Mouse (Mus musculus) neural tube, embryonic 14.5 days (tissue): ENCODE measurements at regions not wholly inside any gene's neighbourhood (a gene's known extent, or its start where the extent isn't known, plus 50 kb on each side); places are given as distances from the start of the nearest gene placed in this dataset.

Experiments used
- ATAC-seq: fragments of 200-750 bp; cut with Nextera tagmentation; 2 replicates; pipeline ENCODE4 v1.8.0; 2017; ENCODE audit warnings: low read depth, mild to moderate bottlenecking, moderate TSS enrichment, moderate library complexity
- H3K27ac ChIP-seq: fragments of 300-500 bp; sonication (generic); 2 replicates; pipeline ENCODE4 v1.5.1; 2014; ENCODE audit warnings: low read depth, mild to moderate bottlenecking, control low read depth, low read length, moderate library complexity, mixed read lengths
- H3K27me3 ChIP-seq: fragments of 300-500 bp; sonication (generic); 2 replicates; pipeline ENCODE4 v1.6.1; 2014; ENCODE audit warnings: low read length; ENCODE audit not compliant: control insufficient read depth, insufficient read depth
- H3K36me3 ChIP-seq: fragments of 300-500 bp; sonication (generic); 2 replicates; pipeline ENCODE4 v1.6.1; 2014; ENCODE audit warnings: low read length, mixed read lengths; ENCODE audit not compliant: control insufficient read depth, insufficient read depth
- H3K4me1 ChIP-seq: fragments of 300-500 bp; sonication (generic); 2 replicates; pipeline ENCODE4 v1.6.1; 2014; ENCODE audit warnings: low read length; ENCODE audit not compliant: control insufficient read depth, insufficient read depth
- H3K4me2 ChIP-seq: fragments of 300-500 bp; sonication (generic); 2 replicates; pipeline ENCODE4 v1.6.1; 2014; ENCODE audit warnings: mild to moderate bottlenecking, low read depth, low read length, control low read depth
- H3K4me3 ChIP-seq: fragments of 300-500 bp; sonication (generic); 2 replicates; pipeline ENCODE4 v1.5.1; 2014; ENCODE audit warnings: low read depth, low read length, control low read depth, mixed read lengths
- H3K9ac ChIP-seq: fragments of 300-500 bp; sonication (generic); replicated peaks from 2 replicates; pipeline ENCODE4 v1.6.1; 2014; ENCODE audit warnings: low read depth, mild to moderate bottlenecking, control low read depth, low read length, mixed read lengths
- H3K9me3 ChIP-seq: fragments of 300-500 bp; sonication (generic); 2 replicates; pipeline ENCODE4 v1.6.1; 2016; ENCODE audit warnings: low read length; ENCODE audit not compliant: control insufficient read depth
- WGBS: fragments of 180-500 bp; shearing (Covaris S2); extraction: QIAGEN DNeasy Blood & Tissue Kit; methylation state at CpG from one replicate; pipeline ENCODE4 v1.1.7; 2014; 5-methylcytosine and 5-hydroxymethylcytosine counted together

DNA sequence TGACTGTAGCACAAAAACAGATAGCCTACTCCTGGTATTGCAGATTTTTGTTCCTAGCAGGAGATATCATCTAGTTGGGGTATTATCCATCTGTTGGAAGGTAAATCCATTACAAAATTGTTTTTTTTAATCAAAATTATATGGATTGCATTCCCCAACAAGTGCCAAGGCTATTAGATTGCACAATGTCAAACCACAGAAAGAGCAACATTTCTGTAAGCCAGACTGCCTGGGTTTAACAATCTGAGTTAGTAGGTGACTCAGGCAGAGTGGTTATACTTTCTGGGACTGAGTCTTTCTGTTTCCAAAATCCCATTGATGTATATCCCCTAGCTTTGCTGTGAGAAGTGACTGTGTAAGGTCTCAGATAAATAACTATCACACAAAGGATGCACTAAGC, 155.0 kb downstream of the Cxcl12 start:
- Histone ChIP-seq H3K4me1 (no peaks in the 10 kb centered on the region), H3K9ac (no peak overlapping the region), H3K4me2 (no peak overlapping the region), H3K27me3 (no peaks in the 10 kb centered on the region), H3K36me3 (no peaks in the 10 kb centered on the region), H3K4me3 (no peak overlapping the region), H3K27ac (no peak overlapping the region), H3K9me3 (no peaks in the 10 kb centered on the region)
- no peak for ATAC-seq

DNA sequence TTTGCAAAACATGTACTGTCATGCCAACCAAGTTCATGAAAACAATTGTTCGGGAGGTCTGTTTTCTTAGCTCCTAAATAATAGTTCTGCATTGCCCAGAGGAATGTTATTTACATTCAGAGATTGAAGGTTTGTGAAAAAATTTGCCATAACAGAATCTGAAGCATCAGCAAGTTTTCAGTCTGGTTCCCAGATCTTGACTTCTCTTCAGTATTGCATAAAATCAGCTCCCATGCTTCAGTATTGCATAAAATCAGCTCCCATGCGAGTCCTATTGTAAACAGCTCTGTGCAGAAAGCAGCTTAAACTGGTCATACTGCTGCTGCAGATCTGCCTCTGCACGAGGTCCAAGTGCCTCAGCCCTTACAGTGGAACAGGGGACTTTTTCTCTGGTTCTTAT, 155.5 kb downstream of the Cxcl12 start:
- Histone ChIP-seq H3K4me1 (no peaks in the 10 kb centered on the region), H3K4me3 (no peak overlapping the region), H3K36me3 (no peaks in the 10 kb centered on the region), H3K27ac (no peak overlapping the region), H3K9ac (no peak overlapping the region), H3K27me3 (no peaks in the 10 kb centered on the region), H3K4me2 (no peak overlapping the region), H3K9me3 (no peaks in the 10 kb centered on the region)
- no peak for ATAC-seq
- 77% methylated on average over 3 of the region's 3 CpGs for WGBS

DNA sequence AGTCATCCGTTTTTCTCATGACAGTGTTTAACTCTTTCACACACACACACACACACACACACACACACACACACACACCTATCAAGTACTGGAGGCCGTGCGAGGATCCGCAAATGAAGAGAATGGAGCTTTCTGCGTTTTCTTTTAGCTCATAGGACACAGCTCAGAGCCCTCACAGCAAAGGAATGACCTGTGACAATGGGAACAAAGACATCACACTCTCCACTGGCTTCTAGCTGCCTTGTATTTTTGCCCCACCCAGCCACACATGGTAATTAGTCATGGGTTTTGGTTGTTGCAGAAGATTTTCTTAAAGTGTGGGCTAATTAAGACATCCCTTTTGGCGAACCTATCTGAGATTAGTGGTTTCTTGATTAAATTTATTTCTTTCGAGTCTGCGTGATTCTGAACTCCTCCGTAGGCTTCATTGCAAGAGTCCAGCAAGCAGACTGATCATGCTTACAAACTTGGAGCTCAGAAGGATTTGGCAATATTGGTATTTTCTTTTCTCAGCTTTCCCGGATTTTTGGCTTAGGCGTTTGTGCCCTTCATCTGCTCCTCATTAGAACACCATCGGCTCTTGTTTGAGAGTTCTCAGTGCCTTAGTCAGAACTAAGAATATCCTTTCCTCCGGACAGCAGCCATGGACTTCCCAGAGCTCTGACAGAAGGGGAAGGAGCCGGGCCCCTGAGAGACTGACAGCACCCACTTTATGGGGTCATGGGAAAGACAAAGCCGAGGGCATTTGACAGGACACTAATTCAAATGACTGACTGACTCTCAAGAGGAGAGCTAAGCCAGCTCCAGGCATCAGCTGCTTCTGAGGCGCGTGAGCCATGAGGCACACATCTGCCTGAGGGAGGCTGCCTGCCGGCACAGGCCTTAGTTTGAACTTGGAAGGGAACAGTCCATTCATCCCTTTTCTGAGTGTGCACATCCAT, 158.8 kb downstream of the Cxcl12 start:
- Histone ChIP-seq H3K27ac (no peak overlapping the region), H3K4me3 (no peak overlapping the region), H3K9ac (no peak overlapping the region), H3K4me2 (no peak overlapping the region), H3K27me3 (no peaks in the 10 kb centered on the region), H3K4me1 (no peaks in the 10 kb centered on the region), H3K9me3 (no peaks in the 10 kb centered on the region), H3K36me3 (no peaks in the 10 kb centered on the region)
- 40% methylated on average over 18 of the region's 18 CpGs for WGBS
- ATAC-seq, result no peak

DNA sequence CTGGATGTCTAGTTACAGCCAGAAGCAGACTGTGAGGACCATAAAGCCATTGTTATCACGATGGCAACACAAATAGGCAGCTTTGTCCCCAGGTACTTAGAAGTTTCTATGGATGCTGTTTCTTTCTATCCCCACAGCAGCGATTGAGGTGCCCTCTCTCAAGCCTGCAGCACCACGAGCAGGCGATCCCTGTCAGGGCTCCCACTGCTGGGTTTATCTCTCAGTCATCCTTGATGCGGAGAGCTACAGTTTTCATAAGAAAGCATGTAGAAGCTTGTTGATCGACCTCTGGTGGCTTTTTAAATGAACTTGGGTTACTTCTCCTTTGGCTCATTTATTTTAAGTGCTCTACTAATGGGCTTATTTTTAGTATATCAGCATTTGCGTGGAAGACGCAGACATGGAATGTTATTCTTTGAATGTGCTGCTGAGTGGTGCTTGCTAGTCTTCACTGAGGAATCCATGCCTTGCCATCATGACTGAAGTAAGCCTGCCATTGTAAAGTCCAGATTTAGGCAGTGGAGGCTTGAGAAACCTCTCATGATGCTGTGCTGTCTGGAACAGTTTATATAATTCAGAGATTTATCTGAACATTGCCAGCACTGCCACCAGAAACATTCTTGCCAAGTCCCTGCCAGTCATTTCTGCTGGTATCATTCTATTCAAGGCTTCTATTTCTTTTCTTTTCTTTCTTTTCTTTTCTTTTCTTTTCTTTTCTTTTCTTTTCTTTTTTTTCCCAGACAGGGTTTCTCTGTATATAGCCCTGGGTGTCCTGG, 161.0 kb downstream of the Cxcl12 start:
- Histone ChIP-seq H3K4me2 (no peak overlapping the region), H3K4me3 (no peak overlapping the region), H3K27me3 (no peaks in the 10 kb centered on the region), H3K4me1 (no peaks in the 10 kb centered on the region), H3K36me3 (no peaks in the 10 kb centered on the region), H3K9ac (no peak overlapping the region), H3K9me3 (no peaks in the 10 kb centered on the region), H3K27ac (no peak overlapping the region)
- ATAC-seq, result no peak
- 58% methylated on average over 8 of the region's 8 CpGs for WGBS

DNA sequence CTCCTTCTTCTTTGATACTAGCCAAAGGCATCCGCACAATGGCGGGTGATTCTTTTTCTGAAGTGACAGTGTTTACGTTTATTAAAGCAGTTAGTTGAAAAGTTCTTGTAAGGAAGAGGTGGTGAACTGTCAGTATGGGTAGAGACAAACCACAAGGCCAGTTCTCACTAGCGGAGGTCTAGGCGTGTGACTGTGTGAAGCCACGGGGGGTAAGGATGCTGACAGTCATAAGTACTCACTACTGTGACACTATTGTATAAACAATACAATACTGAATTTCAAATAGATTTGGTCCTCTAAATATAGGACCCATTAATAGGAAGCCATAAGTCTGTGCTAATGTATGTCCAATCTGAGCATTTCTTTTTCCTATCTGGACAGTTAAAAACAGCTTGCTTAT, 161.9 kb downstream of the Cxcl12 start:
- H3K4me1 ChIP-seq, result no peaks in the 10 kb centered on the region
- no peaks in the 10 kb centered on the region for H3K9me3 ChIP-seq
- no peak for ATAC-seq
- no peaks in the 10 kb centered on the region for H3K36me3 ChIP-seq
- no peak overlapping the region for H3K4me3 ChIP-seq
- H3K4me2 ChIP-seq, result no peak overlapping the region
- 93% methylated on average over 6 of the region's 6 CpGs for WGBS
- H3K27me3 ChIP-seq, result no peaks in the 10 kb centered on the region
- H3K9ac ChIP-seq, result no peak overlapping the region
- no peak overlapping the region for H3K27ac ChIP-seq

DNA sequence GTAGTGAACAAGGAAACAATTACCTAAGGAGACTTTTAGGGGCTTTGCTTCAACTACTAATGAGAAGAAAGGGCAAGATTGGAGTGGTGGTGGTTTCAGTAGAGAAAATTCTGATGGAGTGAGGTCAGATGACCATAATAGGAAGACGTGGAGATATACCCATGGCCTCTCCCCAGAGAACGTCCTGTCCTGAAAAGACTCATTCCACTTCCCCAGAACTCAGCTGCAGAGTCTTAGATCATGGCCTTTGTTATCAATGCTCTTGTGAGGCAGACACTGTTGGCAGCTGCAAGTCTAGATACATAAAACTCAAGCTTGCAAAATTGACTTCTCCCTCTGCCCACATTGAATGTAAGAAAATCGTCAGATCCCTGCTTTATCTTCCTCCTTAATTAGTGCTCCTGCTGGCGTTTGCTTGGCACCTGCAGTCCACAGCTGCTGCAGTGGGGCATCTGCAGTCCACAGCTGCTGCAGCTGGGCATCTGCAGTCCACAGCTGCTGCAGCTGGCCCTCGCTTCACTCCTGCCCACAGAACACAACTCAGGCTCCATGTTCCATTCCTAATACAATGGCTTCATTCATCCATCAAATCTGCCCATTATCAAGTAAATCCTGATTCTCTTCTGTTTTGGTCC, 162.5 kb downstream of the Cxcl12 start:
- 40% methylated on average over 5 of the region's 5 CpGs for WGBS
- Histone ChIP-seq H3K4me2 (no peak overlapping the region), H3K9me3 (no peaks in the 10 kb centered on the region), H3K36me3 (no peaks in the 10 kb centered on the region), H3K27ac (no peak overlapping the region), H3K4me3 (no peak overlapping the region), H3K4me1 (no peaks in the 10 kb centered on the region), H3K27me3 (no peaks in the 10 kb centered on the region), H3K9ac (no peak overlapping the region)
- ATAC-seq, result no peak

DNA sequence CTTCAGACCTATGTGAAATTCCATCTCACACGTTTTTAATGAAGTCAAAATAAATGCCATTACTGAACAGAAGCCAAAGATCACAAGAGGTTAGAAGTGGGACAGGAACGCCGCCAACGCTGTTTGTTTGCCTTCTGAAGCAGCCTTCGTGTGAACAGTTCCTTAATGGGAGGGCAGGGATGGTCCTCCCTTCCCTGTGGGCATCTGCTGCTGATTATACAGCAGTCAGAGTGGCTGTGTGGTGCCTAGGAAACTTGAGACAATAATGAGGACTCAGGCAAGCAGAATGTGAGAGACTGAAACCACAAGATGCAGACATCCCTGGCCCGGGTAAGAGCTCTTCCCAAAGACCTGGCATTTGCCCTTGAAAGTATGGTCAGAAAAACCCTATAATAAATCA, 164.3 kb downstream of the Cxcl12 start:
- no peak for ATAC-seq
- Histone ChIP-seq H3K9ac (no peak overlapping the region), H3K4me1 (no peaks in the 10 kb centered on the region), H3K9me3 (no peaks in the 10 kb centered on the region), H3K4me2 (no peak overlapping the region), H3K27me3 (no peaks in the 10 kb centered on the region), H3K4me3 (no peak overlapping the region), H3K27ac (no peak overlapping the region), H3K36me3 (no peaks in the 10 kb centered on the region)
- WGBS, result 71% methylated on average over 6 of the region's 6 CpGs

DNA sequence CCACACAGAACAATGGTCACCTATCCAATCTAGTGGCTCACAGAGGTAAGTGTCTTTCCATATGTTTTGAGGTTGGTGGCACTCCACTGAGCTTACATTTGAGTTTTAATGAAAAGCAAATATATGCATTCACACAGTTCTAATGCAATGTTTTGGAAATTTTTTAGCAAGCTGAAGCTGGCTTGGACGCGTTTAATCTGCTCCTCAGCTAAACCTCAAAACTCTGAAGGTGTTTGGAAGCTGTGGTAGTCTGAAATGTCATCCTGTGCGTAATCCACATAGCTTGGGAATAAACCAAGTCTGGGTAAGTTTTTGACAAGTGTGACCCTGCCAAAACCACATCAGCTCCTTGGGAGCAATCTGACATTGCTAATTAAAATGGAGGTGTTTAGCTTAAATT, 173.8 kb downstream of the Cxcl12 start:
- H3K27me3 ChIP-seq, result no peaks in the 10 kb centered on the region
- no peaks in the 10 kb centered on the region for H3K36me3 ChIP-seq
- H3K9ac ChIP-seq, result no peak overlapping the region
- no peak for ATAC-seq
- H3K9me3 ChIP-seq, result no peaks in the 10 kb centered on the region
- WGBS, result 92% methylated on average over 3 of the region's 3 CpGs
- H3K4me2 ChIP-seq, result no peak overlapping the region
- no peak overlapping the region for H3K4me3 ChIP-seq
- no peak overlapping the region for H3K27ac ChIP-seq
- no peaks in the 10 kb centered on the region for H3K4me1 ChIP-seq

DNA sequence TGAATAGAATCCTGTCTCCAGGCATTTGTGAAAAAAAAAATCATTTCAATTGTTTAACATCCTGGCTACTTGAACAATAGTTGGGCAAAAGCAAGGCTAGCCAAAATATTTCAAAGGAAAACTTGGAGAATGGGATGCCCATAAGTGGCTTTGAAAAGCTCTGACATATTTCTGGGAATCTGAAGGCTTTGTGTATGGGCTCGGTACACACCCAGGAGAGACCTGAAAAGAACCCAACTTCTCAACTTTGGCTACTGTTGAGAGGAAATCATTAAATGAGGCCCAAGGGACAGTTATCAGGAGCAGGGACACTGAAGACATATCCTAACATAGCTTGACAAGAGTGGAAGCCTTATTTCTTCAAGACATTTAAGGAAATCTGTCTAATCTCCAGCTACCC, 179.0 kb downstream of the Cxcl12 start:
- Histone ChIP-seq H3K4me1 (no peaks in the 10 kb centered on the region), H3K9ac (no peak overlapping the region), H3K27me3 (no peaks in the 10 kb centered on the region), H3K36me3 (no peaks in the 10 kb centered on the region), H3K27ac (no peak overlapping the region), H3K4me3 (no peak overlapping the region), H3K9me3 (no peaks in the 10 kb centered on the region), H3K4me2 (no peak overlapping the region)
- no peak for ATAC-seq
- 83% methylated on average over 1 of the region's 1 CpGs for WGBS
